Mouse (Mus musculus): ENCODE measurements around the gene Dchs1. TPM values are rescaled to one million over a fixed set of nuclear protein-coding genes. Genes with fewer than 3 reads are reported as not detected.

Gene Dchs1
- polyA plus RNA-seq (2015; fragmentation: Nextera tagmentation; extraction: Ambion mirVana): 20.5 and 22.2 TPM in 2 replicates

- peak within 1 kb of the TSS; percentile 98 for H3K9ac ChIP-seq
- under 1% methylated on average over 58 of the region's 97 CpGs for WGBS
- peak; percentile 76 for ATAC-seq (ENCODE audit: low FRiP score, low read depth)
- H3K4me3 ChIP-seq: peak within 1 kb of the TSS; percentile 94
- H3K4me1 ChIP-seq: peaks cover 51% of the 10 kb centered on the region
- H3K36me3 ChIP-seq: peaks cover 28% of the 10 kb centered on the region
- H3K27me3 ChIP-seq: no peaks in the 10 kb centered on the region
- H3K4me2 ChIP-seq (replicated peaks): peak within 1 kb of the TSS; percentile 93
- no peaks in the 10 kb centered on the region for H3K9me3 ChIP-seq
- H3K27ac ChIP-seq: peak within 1 kb of the TSS; percentile 95
Measured at GRCm38 (mm10) chr7:105787285-105788140, at the start of gene Dchs1. Gene Dchs1 (minus strand): TSS chr7:105787654.

DNA sequence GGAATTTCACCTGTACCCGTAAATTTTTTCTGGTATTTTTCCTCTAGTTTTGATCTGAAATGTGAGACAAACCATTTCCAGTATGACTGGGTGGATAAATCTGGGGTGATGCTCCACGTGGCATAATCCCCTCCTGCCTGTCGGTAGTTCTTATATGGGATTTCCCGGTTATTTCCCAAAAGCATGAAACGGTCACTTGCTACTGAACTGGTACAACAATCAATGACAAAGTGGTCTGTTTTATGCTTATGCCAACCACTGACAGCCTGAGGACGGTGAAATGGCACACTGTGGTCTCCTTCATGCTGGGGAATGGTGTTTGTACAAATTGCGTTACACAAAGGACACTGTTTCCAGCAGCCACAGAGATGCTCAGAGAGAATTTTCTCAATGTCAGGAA is 36.8 kb upstream of the Dchs1 start:
- 72% methylated on average over 7 of the region's 7 CpGs for WGBS
- no peak for ATAC-seq (ENCODE audit: low FRiP score, low read depth)
- H3K4me3 ChIP-seq: no peak overlapping the region
- H3K27me3 ChIP-seq: no peaks in the 10 kb centered on the region
- no peaks in the 10 kb centered on the region for H3K36me3 ChIP-seq
- no peaks in the 10 kb centered on the region for H3K4me1 ChIP-seq
- H3K9ac ChIP-seq: no peak overlapping the region
- no peaks in the 10 kb centered on the region for H3K9me3 ChIP-seq
- H3K4me2 ChIP-seq (replicated peaks): no peak overlapping the region
- no peak overlapping the region for H3K27ac ChIP-seq

GRCm38 (mm10) chr7:105818483-105818882 is 31.0 kb upstream of the Dchs1 start:
- Histone ChIP-seq H3K4me1 (no peaks in the 10 kb centered on the region), H3K27me3 (no peaks in the 10 kb centered on the region), H3K9ac (no peak overlapping the region), H3K27ac (no peak overlapping the region), H3K4me2 (replicated peaks) (no peak overlapping the region), H3K4me3 (no peak overlapping the region), H3K9me3 (peaks cover 4% of the 10 kb centered on the region; the same call in 1 of the 2 replicates), H3K36me3 (no peaks in the 10 kb centered on the region)
- 2% methylated on average over 1 of the region's 1 CpGs for WGBS
- no peak for ATAC-seq (ENCODE audit: low FRiP score, low read depth)

GRCm38 (mm10) chr7:105816736-105817135 is 29.3 kb upstream of the Dchs1 start:
- no peak overlapping the region for H3K4me2 ChIP-seq (replicated peaks)
- H3K36me3 ChIP-seq: no peaks in the 10 kb centered on the region
- H3K9ac ChIP-seq: no peak overlapping the region
- no peaks in the 10 kb centered on the region for H3K27me3 ChIP-seq
- no peak overlapping the region for H3K4me3 ChIP-seq
- H3K27ac ChIP-seq: no peak overlapping the region
- H3K9me3 ChIP-seq: peaks cover 4% of the 10 kb centered on the region; the same call in 1 of the 2 replicates
- no peak for ATAC-seq (ENCODE audit: low FRiP score, low read depth)
- H3K4me1 ChIP-seq: no peaks in the 10 kb centered on the region

DNA sequence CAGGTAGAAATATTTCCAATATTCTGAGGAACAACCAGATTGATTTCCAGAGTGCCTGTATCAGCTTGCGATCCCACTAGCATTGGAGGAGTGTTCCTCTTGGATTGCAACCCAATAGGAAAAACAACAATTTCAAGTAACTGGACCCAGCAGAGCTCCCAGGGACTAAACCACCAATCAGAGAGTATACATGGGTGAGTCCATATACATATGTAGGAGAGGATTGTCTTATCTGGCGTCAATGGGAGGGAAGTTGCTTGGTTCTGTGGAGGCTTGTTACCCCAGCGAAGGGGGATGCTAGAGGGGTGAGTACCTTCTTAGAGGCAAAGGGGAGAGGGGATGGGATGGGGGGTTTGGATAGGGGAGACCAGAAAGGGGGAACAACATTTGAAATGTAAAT is 25.9 kb upstream of the Dchs1 start:
- no peaks in the 10 kb centered on the region for H3K27me3 ChIP-seq
- ATAC-seq (ENCODE audit: low FRiP score, low read depth): no peak
- H3K4me1 ChIP-seq: peaks cover 11% of the 10 kb centered on the region
- H3K27ac ChIP-seq: no peak overlapping the region
- peaks cover 4% of the 10 kb centered on the region; the same call in 1 of the 2 replicates for H3K9me3 ChIP-seq
- WGBS: 87% methylated on average over 3 of the region's 3 CpGs
- H3K9ac ChIP-seq: no peak overlapping the region
- peaks cover 15% of the 10 kb centered on the region for H3K36me3 ChIP-seq
- H3K4me2 ChIP-seq (replicated peaks): no peak overlapping the region
- H3K4me3 ChIP-seq: no peak overlapping the region

DNA sequence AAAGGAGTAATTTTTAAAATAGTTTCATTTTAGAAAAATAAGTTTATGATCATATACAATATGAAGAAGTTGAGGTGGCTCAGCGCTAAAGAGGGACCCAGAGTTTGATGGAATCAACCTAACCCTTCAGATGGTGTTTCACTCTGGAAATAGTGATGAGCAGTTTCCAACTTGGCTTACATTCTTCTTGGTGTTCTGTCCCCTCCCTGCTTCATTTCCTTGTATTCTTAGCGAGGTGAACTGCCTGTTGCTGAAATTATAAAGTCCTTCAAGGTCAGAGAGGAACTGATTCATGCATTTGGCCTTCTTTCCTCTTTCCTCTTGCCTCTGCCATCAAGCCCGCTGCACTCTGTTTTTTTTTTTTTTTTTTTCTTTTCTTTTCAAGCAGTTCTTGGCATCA is 25.1 kb upstream of the Dchs1 start:
- H3K36me3 ChIP-seq: peaks cover 23% of the 10 kb centered on the region
- H3K9ac ChIP-seq: no peak overlapping the region
- no peak overlapping the region for H3K4me3 ChIP-seq
- ATAC-seq (ENCODE audit: low FRiP score, low read depth): no peak
- peaks cover 4% of the 10 kb centered on the region; the same call in 1 of the 2 replicates for H3K9me3 ChIP-seq
- 91% methylated on average over 3 of the region's 3 CpGs for WGBS
- no peak overlapping the region for H3K27ac ChIP-seq
- peaks cover 11% of the 10 kb centered on the region for H3K4me1 ChIP-seq
- H3K27me3 ChIP-seq: no peaks in the 10 kb centered on the region
- no peak overlapping the region for H3K4me2 ChIP-seq (replicated peaks)

DNA sequence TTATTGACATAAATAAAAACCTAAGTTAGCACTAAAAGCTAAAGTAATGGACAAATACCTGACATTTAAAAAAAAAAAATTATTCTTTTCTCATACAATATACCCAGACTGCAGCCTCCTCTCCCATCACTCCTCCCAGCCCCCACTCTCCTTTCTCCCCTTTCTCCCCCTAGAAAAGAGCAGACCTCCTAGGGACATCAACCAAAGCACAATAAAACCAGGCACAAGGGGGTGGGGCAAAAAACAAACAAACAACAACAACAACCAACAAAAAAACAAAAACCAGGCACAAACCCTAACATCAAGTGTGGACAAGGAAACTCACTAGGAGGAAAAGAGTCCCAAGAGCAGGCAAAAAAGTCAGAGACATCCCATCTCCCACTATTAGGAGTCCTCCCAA is 24.1 kb upstream of the Dchs1 start:
- Histone ChIP-seq H3K9ac (no peak overlapping the region), H3K4me2 (replicated peaks) (peak overlapping the region; percentile 27; the same call in 1 of the 2 replicates), H3K4me1 (peaks cover 11% of the 10 kb centered on the region), H3K27me3 (no peaks in the 10 kb centered on the region), H3K27ac (no peak overlapping the region), H3K36me3 (peaks cover 29% of the 10 kb centered on the region), H3K4me3 (peak overlapping the region; percentile 83; the same call in 1 of the 2 replicates), H3K9me3 (peaks cover 4% of the 10 kb centered on the region; the same call in 1 of the 2 replicates)
- ATAC-seq (ENCODE audit: low FRiP score, low read depth): no peak

GRCm38 (mm10) chr7:105810877-105811489 is 23.5 kb upstream of the Dchs1 start, which contains the start of gene Mrpl17:
Gene Mrpl17 (minus strand): TSS chr7:105811099.
- H3K27me3 ChIP-seq: no peaks in the 10 kb centered on the region
- H3K4me3 ChIP-seq: peak within 1 kb of the TSS; percentile 83
- peak within 1 kb of the TSS; percentile 94 for H3K9ac ChIP-seq
- peak within 1 kb of the TSS; percentile 95 for H3K27ac ChIP-seq
- WGBS: under 1% methylated on average over 52 of the region's 52 CpGs
- H3K9me3 ChIP-seq: peaks cover 4% of the 10 kb centered on the region; the same call in 1 of the 2 replicates
- peak; percentile 98 for ATAC-seq (ENCODE audit: low FRiP score, low read depth)
- H3K4me1 ChIP-seq: peaks cover 11% of the 10 kb centered on the region
- H3K4me2 ChIP-seq (replicated peaks): peak within 1 kb of the TSS; percentile 73
- H3K36me3 ChIP-seq: peaks cover 29% of the 10 kb centered on the region

DNA sequence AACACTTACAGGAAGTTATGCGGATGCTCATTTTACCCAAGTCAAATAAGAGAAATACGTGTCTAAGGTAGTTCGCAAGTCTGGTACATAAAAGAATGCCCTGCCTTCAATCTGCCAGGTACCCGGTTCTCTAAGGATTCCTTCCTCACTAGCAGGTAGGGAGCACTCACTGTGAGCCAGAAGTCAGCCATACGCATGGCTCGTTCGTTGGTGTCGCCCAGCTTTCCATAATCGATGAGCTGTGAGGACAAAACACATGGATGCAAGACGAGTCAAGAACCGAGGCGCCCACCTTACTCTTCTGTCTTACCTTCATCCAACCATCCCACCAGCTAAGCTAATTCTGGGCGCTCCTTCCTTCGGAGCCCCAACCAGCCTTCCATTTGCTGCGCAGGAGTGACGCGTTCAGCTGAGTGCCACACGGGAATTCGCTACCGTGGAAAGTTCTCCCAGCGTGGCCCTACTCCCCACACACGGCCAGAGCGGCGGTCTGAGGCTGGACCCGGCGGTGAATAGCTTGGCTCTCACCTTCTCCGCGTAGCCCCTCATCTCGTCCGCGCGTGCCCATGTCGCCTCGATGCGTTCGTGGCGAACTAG is 22.9 kb upstream of the Dchs1 start:
- Histone ChIP-seq H3K9me3 (peaks cover 4% of the 10 kb centered on the region; the same call in 1 of the 2 replicates), H3K36me3 (peaks cover 29% of the 10 kb centered on the region), H3K4me3 (peak overlapping the region; percentile 83), H3K27ac (peak overlapping the region; percentile 95), H3K27me3 (no peaks in the 10 kb centered on the region), H3K4me1 (peaks cover 11% of the 10 kb centered on the region), H3K4me2 (replicated peaks) (peak overlapping the region; percentile 73), H3K9ac (peak overlapping the region; percentile 94)
- ATAC-seq (ENCODE audit: low FRiP score, low read depth): no peak; the same call in 1 of the 2 replicates
- 4% methylated on average over 37 of the region's 37 CpGs for WGBS

DNA sequence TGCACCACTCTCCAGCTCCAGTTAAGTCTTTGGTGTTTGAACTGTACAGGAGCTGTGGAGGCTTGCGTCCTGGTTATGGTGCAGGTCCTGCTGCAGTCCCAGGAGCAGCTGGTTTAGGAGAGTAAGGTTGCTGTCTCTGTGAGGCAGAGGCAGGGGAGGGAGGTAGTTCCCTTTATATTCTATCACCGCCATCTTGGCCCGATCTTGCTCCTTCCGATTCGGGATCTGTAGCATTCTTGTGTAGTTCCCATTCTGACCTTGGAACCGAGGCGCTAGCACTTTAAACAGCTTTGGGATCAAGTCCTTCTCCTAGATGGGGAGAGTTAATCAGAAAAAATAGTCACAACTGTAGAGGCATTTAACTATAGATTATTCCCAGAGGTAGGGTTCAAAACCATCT is 22.4 kb upstream of the Dchs1 start:
- Histone ChIP-seq H3K9ac (peak overlapping the region; percentile 94), H3K4me1 (peaks cover 11% of the 10 kb centered on the region), H3K36me3 (peaks cover 29% of the 10 kb centered on the region), H3K4me3 (peak overlapping the region; percentile 83), H3K27me3 (no peaks in the 10 kb centered on the region), H3K9me3 (peaks cover 4% of the 10 kb centered on the region; the same call in 1 of the 2 replicates), H3K4me2 (replicated peaks) (peak overlapping the region; percentile 73), H3K27ac (peak overlapping the region; percentile 95; the same call in 1 of the 2 replicates)
- ATAC-seq (ENCODE audit: low FRiP score, low read depth): no peak
- 88% methylated on average over 7 of the region's 7 CpGs for WGBS

GRCm38 (mm10) chr7:105808385-105808784 is 20.9 kb upstream of the Dchs1 start:
- no peak for ATAC-seq (ENCODE audit: low FRiP score, low read depth)
- 91% methylated on average over 1 of the region's 1 CpGs for WGBS
- H3K9ac ChIP-seq: no peak overlapping the region
- H3K27me3 ChIP-seq: no peaks in the 10 kb centered on the region
- no peak overlapping the region for H3K27ac ChIP-seq
- H3K4me2 ChIP-seq (replicated peaks): no peak overlapping the region
- no peaks in the 10 kb centered on the region for H3K9me3 ChIP-seq
- H3K4me1 ChIP-seq: peaks cover 11% of the 10 kb centered on the region
- H3K4me3 ChIP-seq: no peak overlapping the region
- H3K36me3 ChIP-seq: peaks cover 29% of the 10 kb centered on the region

GRCm38 (mm10) chr7:105806716-105807115 is 19.3 kb upstream of the Dchs1 start:
- Histone ChIP-seq H3K36me3 (peaks cover 29% of the 10 kb centered on the region), H3K9ac (no peak overlapping the region), H3K9me3 (no peaks in the 10 kb centered on the region), H3K4me2 (replicated peaks) (no peak overlapping the region), H3K27ac (no peak overlapping the region), H3K4me3 (no peak overlapping the region), H3K4me1 (peaks cover 11% of the 10 kb centered on the region), H3K27me3 (no peaks in the 10 kb centered on the region)
- no peak for ATAC-seq (ENCODE audit: low FRiP score, low read depth)
- whole genome bisulfite sequencing: 67% methylated on average over 2 of the region's 2 CpGs
